Mouse (Mus musculus): ENCODE results near the gene Dcaf15. TPM values are rescaled to one million over a fixed set of nuclear protein-coding genes. Genes with fewer than 3 reads are reported as not detected.

Dcaf15 gene
- polyA plus RNA-seq, 1 experiment from 2014 or later, result 17.4 TPM

- H3K9ac ChIP-seq, result no peak overlapping the region
- H3K27ac ChIP-seq, result no peak overlapping the region
- no peak overlapping the region for H3K4me3 ChIP-seq (replicated peaks; ENCODE audit: low read length)
- 80% methylated on average over 8 of the region's 8 CpGs for WGBS
- ATAC-seq (ENCODE audit: low FRiP score), result no peak
- no peaks in the 10 kb centered on the region for H3K9me3 ChIP-seq (ENCODE audit: control insufficient read depth, low read length)
- no peak for DNase-seq (ENCODE audit: low spot score)
- H3K27me3 ChIP-seq (ENCODE audit: control insufficient read depth, insufficient read depth, low read length), result no peaks in the 10 kb centered on the region
- peaks cover 11% of the 10 kb centered on the region for H3K4me1 ChIP-seq (replicated peaks; ENCODE audit: control insufficient read depth, insufficient read depth, low read length)
- no peaks in the 10 kb centered on the region for H3K36me3 ChIP-seq (replicated peaks; ENCODE audit: control insufficient read depth, insufficient read depth)
- H3K4me2 ChIP-seq (replicated peaks), result no peak overlapping the region
Measured at GRCm38 (mm10) chr8:84063861-84064610, 40.5 kb downstream of the Dcaf15 start.

GRCm38 (mm10) chr8:84060245-84060644 lies 44.3 kb downstream of the Dcaf15 start:
- Histone ChIP-seq H3K4me1 (replicated peaks; ENCODE audit: control insufficient read depth, insufficient read depth, low read length) (no peaks in the 10 kb centered on the region), H3K27ac (no peak overlapping the region), H3K27me3 (ENCODE audit: control insufficient read depth, insufficient read depth, low read length) (no peaks in the 10 kb centered on the region), H3K36me3 (replicated peaks; ENCODE audit: control insufficient read depth, insufficient read depth) (no peaks in the 10 kb centered on the region), H3K4me3 (replicated peaks; ENCODE audit: low read length) (no peak overlapping the region), H3K4me2 (replicated peaks) (no peak overlapping the region), H3K9ac (no peak overlapping the region), H3K9me3 (ENCODE audit: control insufficient read depth, low read length) (no peaks in the 10 kb centered on the region)
- ATAC-seq (ENCODE audit: low FRiP score) (no peak), DNase-seq (ENCODE audit: low spot score) (no peak)
- WGBS, result 89% methylated on average over 2 of the region's 2 CpGs

GRCm38 (mm10) chr8:84059226-84059625 lies 45.3 kb downstream of the Dcaf15 start:
- H3K4me1 ChIP-seq (replicated peaks; ENCODE audit: control insufficient read depth, insufficient read depth, low read length), result no peaks in the 10 kb centered on the region
- no peak overlapping the region for H3K27ac ChIP-seq
- H3K9ac ChIP-seq, result no peak overlapping the region
- no peaks in the 10 kb centered on the region for H3K9me3 ChIP-seq (ENCODE audit: control insufficient read depth, low read length)
- H3K36me3 ChIP-seq (replicated peaks; ENCODE audit: control insufficient read depth, insufficient read depth), result no peaks in the 10 kb centered on the region
- no peak overlapping the region for H3K4me2 ChIP-seq (replicated peaks)
- no peak for ATAC-seq (ENCODE audit: low FRiP score)
- no peaks in the 10 kb centered on the region for H3K27me3 ChIP-seq (ENCODE audit: control insufficient read depth, insufficient read depth, low read length)
- no peak overlapping the region for H3K4me3 ChIP-seq (replicated peaks; ENCODE audit: low read length)
- 95% methylated on average over 2 of the region's 2 CpGs for WGBS
- DNase-seq (ENCODE audit: low spot score), result no peak

DNA sequence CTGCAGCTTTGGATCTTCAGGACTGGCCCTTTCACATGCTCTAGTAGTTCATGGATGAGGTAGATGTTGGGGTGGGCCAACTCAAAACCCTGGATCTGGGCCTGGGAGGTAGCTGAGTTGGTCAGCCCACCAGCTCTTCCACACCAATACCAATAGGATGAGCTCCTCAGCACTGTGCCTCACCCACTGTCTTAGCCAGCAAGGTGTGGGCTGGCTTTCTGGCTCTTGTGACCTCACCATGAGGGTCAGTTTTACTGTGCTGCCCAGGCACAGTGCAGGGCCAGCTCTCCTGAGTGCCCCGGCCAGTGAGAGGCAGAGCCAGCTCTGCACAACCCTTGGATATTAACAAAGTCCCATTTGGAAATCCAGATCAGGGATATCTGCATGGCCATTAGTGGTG lies 46.7 kb downstream of the Dcaf15 start:
- H3K4me1 ChIP-seq (replicated peaks; ENCODE audit: control insufficient read depth, insufficient read depth, low read length), result no peaks in the 10 kb centered on the region
- DNase-seq (ENCODE audit: low spot score) (no peak), ATAC-seq (ENCODE audit: low FRiP score) (no peak)
- no peak overlapping the region for H3K27ac ChIP-seq
- H3K9me3 ChIP-seq (ENCODE audit: control insufficient read depth, low read length), result no peaks in the 10 kb centered on the region
- H3K27me3 ChIP-seq (ENCODE audit: control insufficient read depth, insufficient read depth, low read length), result no peaks in the 10 kb centered on the region
- no peak overlapping the region for H3K9ac ChIP-seq
- H3K4me2 ChIP-seq (replicated peaks), result no peak overlapping the region
- no peaks in the 10 kb centered on the region for H3K36me3 ChIP-seq (replicated peaks; ENCODE audit: control insufficient read depth, insufficient read depth)
- no peak overlapping the region for H3K4me3 ChIP-seq (replicated peaks; ENCODE audit: low read length)
- 90% methylated on average over 1 of the region's 1 CpGs for WGBS

- no peak overlapping the region for H3K9ac ChIP-seq
- 96% methylated on average over 5 of the region's 5 CpGs for WGBS
- no peak overlapping the region for H3K4me3 ChIP-seq (replicated peaks; ENCODE audit: low read length)
- no peak overlapping the region for H3K4me2 ChIP-seq (replicated peaks)
- no peaks in the 10 kb centered on the region; the same call in 1 of the 2 replicates for H3K27me3 ChIP-seq (ENCODE audit: control insufficient read depth, insufficient read depth, low read length)
- DNase-seq (ENCODE audit: low spot score) (no peak), ATAC-seq (ENCODE audit: low FRiP score) (no peak)
- no peaks in the 10 kb centered on the region for H3K4me1 ChIP-seq (replicated peaks; ENCODE audit: control insufficient read depth, insufficient read depth, low read length)
- H3K9me3 ChIP-seq (ENCODE audit: control insufficient read depth, low read length), result no peaks in the 10 kb centered on the region
- H3K27ac ChIP-seq, result no peak overlapping the region
- H3K36me3 ChIP-seq (replicated peaks; ENCODE audit: control insufficient read depth, insufficient read depth), result no peaks in the 10 kb centered on the region
Measured at GRCm38 (mm10) chr8:84053229-84053628, 51.3 kb downstream of the Dcaf15 start.

DNA sequence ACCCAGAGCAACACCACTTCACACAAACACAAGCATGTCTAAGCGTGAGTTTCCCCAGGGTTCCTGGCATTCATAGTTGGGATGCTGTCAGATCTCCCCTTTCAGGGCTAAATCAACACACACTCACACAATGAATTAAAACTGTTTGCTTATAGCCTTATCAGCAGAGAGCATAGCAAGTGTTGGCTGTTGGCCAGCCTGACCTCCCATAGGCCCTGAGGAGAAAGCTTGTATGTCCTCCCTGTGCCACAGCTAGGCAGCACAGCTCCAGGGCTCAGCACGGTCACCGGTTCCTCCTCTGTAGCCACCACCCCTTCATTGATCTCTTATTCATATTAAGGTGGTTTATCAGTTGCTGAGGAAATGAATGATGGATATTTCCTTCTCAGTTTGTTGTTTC lies 51.8 kb downstream of the Dcaf15 start:
- ATAC-seq (ENCODE audit: low FRiP score) (no peak), DNase-seq (ENCODE audit: low spot score) (no peak)
- Histone ChIP-seq H3K4me3 (replicated peaks; ENCODE audit: low read length) (no peak overlapping the region), H3K27ac (no peak overlapping the region), H3K9me3 (ENCODE audit: control insufficient read depth, low read length) (no peaks in the 10 kb centered on the region), H3K4me2 (replicated peaks) (no peak overlapping the region), H3K4me1 (replicated peaks; ENCODE audit: control insufficient read depth, insufficient read depth, low read length) (no peaks in the 10 kb centered on the region), H3K27me3 (ENCODE audit: control insufficient read depth, insufficient read depth, low read length) (no peaks in the 10 kb centered on the region; the same call in 1 of the 2 replicates), H3K36me3 (replicated peaks; ENCODE audit: control insufficient read depth, insufficient read depth) (no peaks in the 10 kb centered on the region), H3K9ac (no peak overlapping the region)
- 77% methylated on average over 3 of the region's 3 CpGs for WGBS

DNA sequence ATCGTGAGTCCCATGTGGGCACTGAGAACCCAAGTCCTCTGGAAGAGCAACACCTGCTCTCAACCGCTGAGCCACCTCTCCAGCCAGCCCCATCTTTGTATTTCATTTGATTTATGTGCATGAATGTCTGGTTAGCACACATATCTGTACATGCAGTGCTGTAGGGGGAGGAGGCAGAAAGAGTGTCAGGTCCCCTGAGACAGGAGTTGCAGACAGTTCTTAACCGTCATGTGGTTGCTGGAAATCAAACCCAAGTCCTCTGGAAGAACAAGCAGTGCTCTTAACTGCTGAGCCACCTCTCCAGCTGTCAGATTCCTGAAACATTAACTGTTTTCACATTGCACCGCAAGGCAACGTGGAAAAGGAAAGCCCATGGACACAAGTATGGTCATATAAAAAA lies 56.4 kb downstream of the Dcaf15 start:
- Histone ChIP-seq H3K4me3 (replicated peaks; ENCODE audit: low read length) (no peak overlapping the region), H3K27me3 (ENCODE audit: control insufficient read depth, insufficient read depth, low read length) (peaks cover 34% of the 10 kb centered on the region), H3K9me3 (ENCODE audit: control insufficient read depth, low read length) (no peaks in the 10 kb centered on the region), H3K4me2 (replicated peaks) (no peak overlapping the region), H3K27ac (no peak overlapping the region), H3K36me3 (replicated peaks; ENCODE audit: control insufficient read depth, insufficient read depth) (no peaks in the 10 kb centered on the region), H3K4me1 (replicated peaks; ENCODE audit: control insufficient read depth, insufficient read depth, low read length) (no peaks in the 10 kb centered on the region), H3K9ac (no peak overlapping the region)
- DNase-seq (ENCODE audit: low spot score) (no peak), ATAC-seq (ENCODE audit: low FRiP score) (no peak)
- 80% methylated on average over 5 of the region's 5 CpGs for WGBS

MicroRNAs within 50 kb of the gene (microRNA counts, 519-probe panel; counts per million panel counts)
- microRNA mmu-miR-709, result 3,854 counts per million, percentile 25 among the panel's probes with 10 or more counts

Small RNA genes within 50 kb of the gene (microRNA-seq; reads per million reads assigned to microRNA genes)
- gene Mir709, result not detected

Other genes with a start within 250 kb of the Dcaf15 start
- gene Adgrl1, start 204.7 kb downstream of the Dcaf15 start, polyA plus RNA-seq (2014; fragmentation: Nextera tagmentation; extraction: Ambion mirVana), result 67.1 and 72.0 TPM in 2 replicates
- 0.76 and 1.1 TPM in 2 replicates for gene Gm10644, start 149.6 kb downstream of the Dcaf15 start, polyA plus RNA-seq (2014; fragmentation: Nextera tagmentation; extraction: Ambion mirVana)
- gene Asf1b, start 149.3 kb downstream of the Dcaf15 start, polyA plus RNA-seq (2014; fragmentation: Nextera tagmentation; extraction: Ambion mirVana), result 10.5 and 10.7 TPM in 2 replicates
- 194 and 218 TPM in 2 replicates for gene Prkaca, start 131.8 kb downstream of the Dcaf15 start, polyA plus RNA-seq (2014; fragmentation: Nextera tagmentation; extraction: Ambion mirVana)
- 11.1 and 11.3 TPM in 2 replicates for gene Samd1, start 107.1 kb downstream of the Dcaf15 start, polyA plus RNA-seq (2014; fragmentation: Nextera tagmentation; extraction: Ambion mirVana)
- 0.54 and 0.76 TPM in 2 replicates for gene 1700067K01Rik, start 103.3 kb downstream of the Dcaf15 start, polyA plus RNA-seq (2014; fragmentation: Nextera tagmentation; extraction: Ambion mirVana)
- gene 2210011C24Rik, start 92.6 kb downstream of the Dcaf15 start, polyA plus RNA-seq (2014; fragmentation: Nextera tagmentation; extraction: Ambion mirVana), result 0.52 and 0.77 TPM in 2 replicates
- 3.7 and 5.5 TPM in 2 replicates for gene Palm3, start 83.3 kb downstream of the Dcaf15 start, polyA plus RNA-seq (2014; fragmentation: Nextera tagmentation; extraction: Ambion mirVana)
- gene Il27ra, start 62.2 kb downstream of the Dcaf15 start, polyA plus RNA-seq (2014; fragmentation: Nextera tagmentation; extraction: Ambion mirVana), result 0.34 and 0.48 TPM in 2 replicates
- gene Rln3, start 59.8 kb downstream of the Dcaf15 start, polyA plus RNA-seq (2014; fragmentation: Nextera tagmentation; extraction: Ambion mirVana), result 1.6 and 4.7 TPM in 2 replicates
- 2.1 and 2.7 TPM in 2 replicates for gene Gm10643, start 39.6 kb downstream of the Dcaf15 start, polyA plus RNA-seq (2014; fragmentation: Nextera tagmentation; extraction: Ambion mirVana)
- 11.0 and 11.5 TPM in 2 replicates for gene Rfx1, start 37.9 kb downstream of the Dcaf15 start, polyA plus RNA-seq (2014; fragmentation: Nextera tagmentation; extraction: Ambion mirVana)
- 0.48 and 0.59 TPM in 2 replicates for gene Podnl1, start 21.2 kb upstream of the Dcaf15 start, polyA plus RNA-seq (2014; fragmentation: Nextera tagmentation; extraction: Ambion mirVana)
- gene Cc2d1a, start 43.2 kb upstream of the Dcaf15 start, polyA plus RNA-seq (2014; fragmentation: Nextera tagmentation; extraction: Ambion mirVana), result 30.4 and 33.3 TPM in 2 replicates
- 1.4 TPM in 2 replicates for gene 4930432K21Rik, start 43.3 kb upstream of the Dcaf15 start, polyA plus RNA-seq (2014; fragmentation: Nextera tagmentation; extraction: Ambion mirVana)
- gene Nanos3, start 80.4 kb upstream of the Dcaf15 start, polyA plus RNA-seq (2014; fragmentation: Nextera tagmentation; extraction: Ambion mirVana), result 7.8 and 10.4 TPM in 2 replicates
- 20.0 and 20.6 TPM in 2 replicates for gene Zswim4, start 132.3 kb upstream of the Dcaf15 start, polyA plus RNA-seq (2014; fragmentation: Nextera tagmentation; extraction: Ambion mirVana)
- 268 and 296 TPM in 2 replicates for gene D8Ertd738e, start 145.0 kb upstream of the Dcaf15 start, polyA plus RNA-seq (2014; fragmentation: Nextera tagmentation; extraction: Ambion mirVana)
- 38.9 and 40.2 TPM in 2 replicates for gene Mri1, start 152.6 kb upstream of the Dcaf15 start, polyA plus RNA-seq (2014; fragmentation: Nextera tagmentation; extraction: Ambion mirVana)
- 22.7 and 27.1 TPM in 2 replicates for gene Ccdc130, start 165.6 kb upstream of the Dcaf15 start, polyA plus RNA-seq (2014; fragmentation: Nextera tagmentation; extraction: Ambion mirVana)